Mouse (Mus musculus): ENCODE measurements at regions not wholly inside any gene's neighbourhood (a gene's known extent, or its start where the extent isn't known, plus 50 kb on each side); places are given as distances from the start of the nearest gene placed in this dataset.

- no peak for TF ChIP-seq CTCF (conservative IDR thresholded peaks at IDR 0.05; ENCODE audit: insufficient read depth, insufficient read length, low read depth, low read length)
- TF ChIP-seq POLR2A (IDR thresholded peaks at IDR 0.05; ENCODE audit: low read depth, low read length): no peak
Observed at GRCm38 (mm10) chr1:73830486-73831132, 293.6 kb downstream of the Tns1 start.
